Mouse (Mus musculus) stomach, embryonic 14.5 days (tissue): ENCODE results near the gene Kdm5c. TPM values are rescaled to one million over a fixed set of nuclear protein-coding genes. Genes with fewer than 3 reads are reported as not detected.

Experiments used
- ATAC-seq: fragments of 200-750 bp; cut with Nextera tagmentation; 2 replicates; pipeline ENCODE4 v1.8.0; 2017; ENCODE audit warnings: low read depth, moderate TSS enrichment; ENCODE audit not compliant: insufficient number of reproducible peaks, insufficient read depth, low FRiP score
- H3K27ac ChIP-seq: fragments of 300-500 bp; sonication (generic); 2 replicates; pipeline ENCODE4 v1.5.1; 2014; ENCODE audit warnings: mild to moderate bottlenecking, low read length, moderate library complexity, mixed read lengths
- H3K27me3 ChIP-seq: fragments of 300-500 bp; sonication (generic); 2 replicates; pipeline ENCODE4 v1.6.1; 2014; ENCODE audit warnings: low read length, control low read depth, mixed read lengths; ENCODE audit not compliant: control insufficient read depth, insufficient read depth
- H3K36me3 ChIP-seq: fragments of 300-500 bp; sonication (generic); 2 replicates; pipeline ENCODE4 v1.6.1; 2014; ENCODE audit warnings: mild to moderate bottlenecking, control low read depth, low read length, moderate library complexity, mixed read lengths; ENCODE audit not compliant: control insufficient read depth, insufficient read depth
- H3K4me1 ChIP-seq: fragments of 300-500 bp; sonication (generic); 2 replicates; pipeline ENCODE4 v1.6.1; 2014; ENCODE audit warnings: low read length, control low read depth, mixed read lengths; ENCODE audit not compliant: control insufficient read depth, insufficient read depth
- H3K4me2 ChIP-seq: fragments of 300-500 bp; sonication (generic); replicated peaks from 2 replicates; pipeline ENCODE4 v1.6.1; 2014; ENCODE audit warnings: low read depth, low read length, control low read depth
- H3K4me3 ChIP-seq: fragments of 300-500 bp; sonication (generic); 2 replicates; pipeline ENCODE4 v1.5.1; 2014; ENCODE audit warnings: low read depth, low read length, control low read depth
- H3K9ac ChIP-seq: fragments of 300-500 bp; sonication (generic); replicated peaks from 2 replicates; pipeline ENCODE4 v1.6.1; 2014; ENCODE audit warnings: low read depth, mild to moderate bottlenecking, control low read depth, low read length, moderate library complexity, mixed read lengths
- H3K9me3 ChIP-seq: fragments of 300-500 bp; sonication (generic); 2 replicates; pipeline ENCODE4 v1.6.1; 2016; ENCODE audit warnings: low read depth, low read length, control low read depth; ENCODE audit not compliant: control insufficient read depth
- WGBS: fragments of 180-500 bp; shearing (Covaris S2); extraction: QIAGEN DNeasy Blood & Tissue Kit; methylation state at CpG from one replicate; pipeline ENCODE4 v1.1.7; 2014; 5-methylcytosine and 5-hydroxymethylcytosine counted together
- polyA plus RNA-seq: library from polyadenylated mRNA; unstranded; fragments of >200 nt; fragmentation: Nextera tagmentation; extraction: Ambion mirVana; gene quantifications from 2 replicates; pipeline ENCODE4 v1.2.1, GENCODE M21; 2014

Kdm5c gene
- polyA plus RNA-seq, 1 experiment from 2014 or later, result 54.8 TPM

GRCm38 (mm10) chrX:152320535-152320934 lies 87.7 kb downstream of the Kdm5c start:
- Histone ChIP-seq H3K27ac (no peak overlapping the region), H3K36me3 (no peaks in the 10 kb centered on the region), H3K27me3 (no peaks in the 10 kb centered on the region), H3K9ac (no peak overlapping the region), H3K9me3 (no peaks in the 10 kb centered on the region), H3K4me2 (no peak overlapping the region), H3K4me1 (no peaks in the 10 kb centered on the region), H3K4me3 (no peak overlapping the region)
- ATAC-seq, result no peak
- 59% methylated on average over 4 of the region's 4 CpGs for WGBS

- Histone ChIP-seq H3K9me3 (no peaks in the 10 kb centered on the region), H3K4me2 (no peak overlapping the region), H3K9ac (no peak overlapping the region), H3K27ac (no peak overlapping the region), H3K4me1 (no peaks in the 10 kb centered on the region), H3K27me3 (no peaks in the 10 kb centered on the region), H3K4me3 (no peak overlapping the region), H3K36me3 (no peaks in the 10 kb centered on the region)
- 45% methylated on average over 2 of the region's 2 CpGs for WGBS
- ATAC-seq, result no peak
Observed at GRCm38 (mm10) chrX:152322776-152323175, 90.0 kb downstream of the Kdm5c start.

GRCm38 (mm10) chrX:152323584-152323983 lies 90.8 kb downstream of the Kdm5c start:
- H3K9ac ChIP-seq, result no peak overlapping the region
- no peaks in the 10 kb centered on the region for H3K4me1 ChIP-seq
- no peaks in the 10 kb centered on the region for H3K36me3 ChIP-seq
- H3K9me3 ChIP-seq, result no peaks in the 10 kb centered on the region
- no peak overlapping the region for H3K4me3 ChIP-seq
- no peak overlapping the region for H3K4me2 ChIP-seq
- no peak overlapping the region for H3K27ac ChIP-seq
- no peak for ATAC-seq
- 96% methylated on average over 1 of the region's 1 CpGs for WGBS
- no peaks in the 10 kb centered on the region for H3K27me3 ChIP-seq

Other genes with a start within 250 kb of the Kdm5c start
- 192 and 206 TPM in 2 replicates for gene Hsd17b10, start 231.2 kb upstream of the Kdm5c start, polyA plus RNA-seq
- gene Ribc1, start 216.7 kb upstream of the Kdm5c start, polyA plus RNA-seq, result 1.5 and 1.6 TPM in 2 replicates
- gene Smc1a, start 216.6 kb upstream of the Kdm5c start, polyA plus RNA-seq, result 104 and 108 TPM in 2 replicates
- gene Iqsec2, start 88.8 kb upstream of the Kdm5c start, polyA plus RNA-seq, result 4.4 and 4.8 TPM in 2 replicates
- 23.9 and 25.9 TPM in 2 replicates for gene Kantr, start 94.5 kb downstream of the Kdm5c start, polyA plus RNA-seq
- gene Tspyl2, start 109.4 kb downstream of the Kdm5c start, polyA plus RNA-seq, result 25.1 and 25.6 TPM in 2 replicates
- 4.4 and 5.6 TPM in 2 replicates for gene Gpr173, start 135.7 kb downstream of the Kdm5c start, polyA plus RNA-seq